Mouse (Mus musculus) cortical plate, adult 2 months (tissue): ENCODE measurements around the gene Zc3h7b.

Experiments
- CTCF ChIP-seq: fragments of 200-500 bp; IDR thresholded peaks from 2 replicates; pipeline ENCODE4 v1.5.1; 2011; ENCODE audit warnings: mild to moderate bottlenecking, control low read depth, low read length; ENCODE audit not compliant: insufficient read depth; ENCODE audit errors: extremely low read depth
- POLR2A ChIP-seq: fragments of 200-500 bp; IDR thresholded peaks from 2 replicates; pipeline ENCODE4 v1.6.1; 2011; ENCODE audit warnings: mild to moderate bottlenecking, low read length, control low read depth; ENCODE audit not compliant: insufficient read depth; ENCODE audit errors: extremely low read depth

DNA sequence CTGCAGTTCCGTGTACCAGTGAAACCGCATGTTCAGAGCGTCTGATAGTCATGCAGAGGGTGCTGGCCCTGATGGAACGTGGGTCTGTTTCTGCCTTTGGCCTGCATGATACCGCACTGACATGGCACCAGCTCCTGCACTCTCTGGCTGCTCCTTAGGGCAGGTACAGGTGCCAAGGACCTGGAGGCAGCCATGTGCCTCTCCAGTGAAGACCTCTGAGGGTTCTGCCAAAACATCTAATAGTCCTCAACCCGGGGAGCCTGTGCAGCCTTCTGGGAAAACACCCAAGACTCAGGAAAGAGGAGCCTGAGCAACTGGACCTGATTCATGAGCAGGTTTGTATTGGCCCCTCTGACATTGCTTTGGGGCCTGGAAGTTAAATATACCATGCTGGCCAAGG is 53.0 kb downstream of the Zc3h7b start:
- TF ChIP-seq CTCF (no peak), POLR2A (no peak)
